Mouse (Mus musculus) inflammation-experienced regulatory T-cells, adult 16 weeks (primary cell): ENCODE measurements around the gene 4930524N10Rik. TPM values are rescaled to one million over a fixed set of nuclear protein-coding genes. Genes with fewer than 3 reads are reported as not detected.

Experiments used
- polyA plus RNA-seq: library from polyadenylated mRNA; unstranded; fragments of 100-300 nt; shearing (Covaris generic); gene quantifications from one replicate; pipeline ENCODE4 v1.2.1, GENCODE M21; 2017

Gene 4930524N10Rik
- not detected for polyA plus RNA-seq

GRCm38 (mm10) chrX:154343292-154343691 is at the start of gene 4930524N10Rik:
TSS of gene 4930524N10Rik (minus strand) at chrX:154343392.

Other genes starting within 250 kb of the 4930524N10Rik start
- gene Gm15140, start 222.7 kb downstream of the 4930524N10Rik start, polyA plus RNA-seq: not detected
- not detected for gene Samt4, start 138.6 kb upstream of the 4930524N10Rik start, polyA plus RNA-seq
- gene Samt2, start 236.0 kb upstream of the 4930524N10Rik start, polyA plus RNA-seq: not detected